Mouse (Mus musculus) MEL (cell line): ENCODE results near the gene Mthfd2l.

Source experiments
- CTCF ChIP-seq, 3 experiments: IDR thresholded peaks in 2 of 3; conservative IDR thresholded peaks in 1 of 3; 2 replicates each; pipeline ENCODE4 v1.5.1; 2011 to 2012; ENCODE audit warnings: low read length in 3 of 3, low read depth in 2 of 3, mild to moderate bottlenecking in 2 of 3, improper control_type of control experiment in 1 of 3, inconsistent platforms in 1 of 3, mixed read lengths in 1 of 3, moderate library complexity in 1 of 3; ENCODE audit not compliant: control insufficient read depth in 1 of 3, insufficient read depth in 1 of 3, poor library complexity in 1 of 3, severe bottlenecking in 1 of 3
- E2F4 ChIP-seq: IDR thresholded peaks from 2 replicates; pipeline ENCODE4 v1.6.1; 2011; ENCODE audit warnings: low read depth, low read length, improper control_type of control experiment, borderline replicate concordance
- GATA1 ChIP-seq: IDR thresholded peaks from 2 replicates; pipeline ENCODE4 v1.6.1; 2011; ENCODE audit warnings: low read depth, low read length, improper control_type of control experiment
- MAFK ChIP-seq: IDR thresholded peaks from 2 replicates; pipeline ENCODE4 v1.6.1; 2011; ENCODE audit warnings: low read depth, mild to moderate bottlenecking, low read length, improper control_type of control experiment, borderline replicate concordance
- MYB ChIP-seq: IDR thresholded peaks from 2 replicates; pipeline ENCODE4 v1.6.1; 2011; ENCODE audit warnings: mild to moderate bottlenecking, low read depth, low read length, improper control_type of control experiment
- TAL1 ChIP-seq: IDR thresholded peaks from 2 replicates; pipeline ENCODE4 v1.6.1; 2012; ENCODE audit warnings: mild to moderate bottlenecking, inconsistent platforms, low read length, moderate library complexity, mixed read lengths
- USF1 ChIP-seq: IDR thresholded peaks from 2 replicates; pipeline ENCODE4 v1.6.1; 2014; ENCODE audit warnings: low read depth, mild to moderate bottlenecking, inconsistent platforms, low read length, improper control_type of control experiment, moderate library complexity
- ZC3H11A ChIP-seq: IDR thresholded peaks from 2 replicates; pipeline ENCODE4 v1.6.1; 2012; ENCODE audit warnings: low read depth, mild to moderate bottlenecking, inconsistent platforms, low read length, improper control_type of control experiment

DNA sequence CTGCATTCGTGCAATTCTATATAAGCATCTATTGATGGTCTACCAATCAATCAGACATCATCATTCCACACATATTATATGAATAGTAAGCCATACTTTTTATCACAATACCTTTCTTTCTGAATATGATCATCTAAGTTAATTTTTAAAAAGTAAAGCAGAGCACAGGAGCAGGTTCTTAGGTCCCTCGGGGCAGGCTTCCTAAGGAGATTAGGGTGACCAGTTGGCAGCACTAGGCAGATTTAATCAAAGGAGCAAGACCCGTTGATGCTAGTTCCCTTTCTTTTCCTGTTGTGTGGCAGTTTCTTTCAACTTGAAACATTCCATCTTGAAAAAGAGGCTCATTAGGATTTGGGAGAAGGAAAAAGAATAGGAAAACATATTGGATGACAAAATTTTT is 57.2 kb downstream of the Mthfd2l start:
- no peak for TF ChIP-seq MYB
- no peak for TF ChIP-seq TAL1
- no peak for TF ChIP-seq CTCF (IDR thresholded peaks at IDR 0.05 in 2 of 3, conservative IDR thresholded peaks at IDR 0.05 in 1 of 3; ENCODE audit: control insufficient read depth in 1 of 3, insufficient read depth in 1 of 3, low read depth in 2 of 3, low read length in 3 of 3, poor library complexity in 1 of 3, severe bottlenecking in 1 of 3)
- TF ChIP-seq USF1 = no peak
- TF ChIP-seq MAFK = no peak
- TF ChIP-seq E2F4 = no peak
- TF ChIP-seq ZC3H11A = no peak
- no peak for TF ChIP-seq GATA1
